Mouse (Mus musculus): ENCODE results near the gene Padi1.

DNA sequence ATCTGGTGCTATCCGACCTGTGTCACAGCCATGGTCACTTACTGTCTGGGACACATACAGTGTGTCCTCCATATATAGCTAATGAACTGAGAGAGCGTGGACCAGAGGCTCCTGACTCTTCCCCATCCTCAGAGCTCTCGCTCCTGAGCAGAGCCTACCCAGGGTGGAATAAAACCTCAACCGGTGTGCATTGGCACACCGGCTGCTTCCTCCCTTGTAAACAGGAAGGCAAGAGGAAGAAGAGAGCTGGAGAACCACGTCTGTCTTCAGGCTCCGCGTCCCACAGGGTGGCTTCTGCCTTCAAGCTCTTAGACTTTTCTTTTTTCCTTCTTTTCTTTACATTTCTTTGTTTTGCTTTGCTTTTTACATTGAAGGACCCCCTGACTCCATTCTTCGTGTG is 62.8 kb downstream of the Padi1 start:
- TF ChIP-seq CTCF (IDR thresholded peaks at IDR 0.05; ENCODE audit: control insufficient read depth, insufficient read depth, low read length) (no peak), POLR2A (IDR thresholded peaks at IDR 0.05; ENCODE audit: borderline replicate concordance, control insufficient read depth, low read depth, low read length) (no peak)

Data from bone marrow, adult 2 months (tissue).